Mouse (Mus musculus) left cerebral cortex, postnatal 36 days (tissue): ENCODE data around the gene Gpr88. TPM values are rescaled to one million over a fixed set of nuclear protein-coding genes. Genes with fewer than 3 reads are reported as not detected.

ENCODE experiments used
- DNase-seq, 2 experiments: peaks; one replicate each; pipeline ENCODE4 v3.0.0; 2021 to 2022; ENCODE audit warnings: low spot score in 2 of 2, mixed read lengths in 1 of 2
- intact Hi-C: fragments of 180-260 bp; cut with DNase I; formaldehyde crosslinking; loops from one replicate; pipeline ENCODE4 v1.15.1; 2025
- total RNA-seq, 2 experiments: library from RNA; stranded (reverse); gene quantifications; 2 replicates each; pipeline ENCODE4 v1.2.3; 2021

The Gpr88 gene
- total RNA-seq, 2 experiments from 2014 or later: 99.4 to 117 TPM

DNA sequence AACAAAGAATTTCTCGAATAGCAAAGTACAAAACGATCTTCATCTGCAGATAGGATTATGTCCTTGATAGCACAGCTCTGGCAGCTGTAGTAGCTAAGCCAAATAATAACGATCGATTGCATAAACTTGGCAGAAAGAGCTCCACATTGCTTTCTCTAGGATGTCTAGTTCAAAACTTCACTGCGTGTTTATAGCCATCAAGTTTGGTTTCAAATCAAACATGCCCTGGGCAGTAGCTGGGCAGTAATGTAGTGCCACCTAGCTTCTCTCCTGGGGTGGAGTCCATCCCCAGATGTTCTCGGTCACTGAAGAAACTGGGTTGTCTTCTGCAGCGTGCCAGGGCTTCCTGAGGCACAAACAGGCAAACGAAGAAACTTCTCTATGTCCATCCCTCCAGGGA lies 44.1 kb downstream of the Gpr88 start:
- no peak for DNase-seq
- intact Hi-C loops: no loop called here

DNA sequence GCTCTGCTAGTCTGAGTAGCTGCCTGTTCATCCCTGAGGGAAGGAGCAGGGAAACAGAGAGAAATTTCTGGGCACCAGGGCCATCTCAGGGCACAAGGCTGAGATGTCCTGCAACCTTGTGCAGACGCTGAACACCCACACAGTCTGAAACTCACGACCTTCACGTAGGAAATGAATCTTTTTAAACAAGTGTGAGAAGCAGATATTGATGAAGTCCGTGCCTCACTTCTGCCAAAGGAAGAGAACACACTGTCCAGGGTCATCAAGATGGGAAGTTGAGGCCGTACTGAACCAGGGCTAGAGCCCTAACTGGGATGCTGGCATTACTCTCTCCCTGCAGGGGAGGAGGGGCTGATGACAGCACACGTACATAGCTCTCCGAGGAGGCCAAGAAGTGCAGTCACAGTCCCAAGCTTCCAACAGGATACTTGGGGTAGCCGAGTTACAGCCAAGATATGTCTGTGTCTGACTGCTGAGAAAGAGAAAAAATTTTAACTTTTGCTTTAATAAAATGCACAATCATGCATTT lies 46.9 kb downstream of the Gpr88 start:
- intact Hi-C loops: no loop called here
- DNase-seq: no peak

DNA sequence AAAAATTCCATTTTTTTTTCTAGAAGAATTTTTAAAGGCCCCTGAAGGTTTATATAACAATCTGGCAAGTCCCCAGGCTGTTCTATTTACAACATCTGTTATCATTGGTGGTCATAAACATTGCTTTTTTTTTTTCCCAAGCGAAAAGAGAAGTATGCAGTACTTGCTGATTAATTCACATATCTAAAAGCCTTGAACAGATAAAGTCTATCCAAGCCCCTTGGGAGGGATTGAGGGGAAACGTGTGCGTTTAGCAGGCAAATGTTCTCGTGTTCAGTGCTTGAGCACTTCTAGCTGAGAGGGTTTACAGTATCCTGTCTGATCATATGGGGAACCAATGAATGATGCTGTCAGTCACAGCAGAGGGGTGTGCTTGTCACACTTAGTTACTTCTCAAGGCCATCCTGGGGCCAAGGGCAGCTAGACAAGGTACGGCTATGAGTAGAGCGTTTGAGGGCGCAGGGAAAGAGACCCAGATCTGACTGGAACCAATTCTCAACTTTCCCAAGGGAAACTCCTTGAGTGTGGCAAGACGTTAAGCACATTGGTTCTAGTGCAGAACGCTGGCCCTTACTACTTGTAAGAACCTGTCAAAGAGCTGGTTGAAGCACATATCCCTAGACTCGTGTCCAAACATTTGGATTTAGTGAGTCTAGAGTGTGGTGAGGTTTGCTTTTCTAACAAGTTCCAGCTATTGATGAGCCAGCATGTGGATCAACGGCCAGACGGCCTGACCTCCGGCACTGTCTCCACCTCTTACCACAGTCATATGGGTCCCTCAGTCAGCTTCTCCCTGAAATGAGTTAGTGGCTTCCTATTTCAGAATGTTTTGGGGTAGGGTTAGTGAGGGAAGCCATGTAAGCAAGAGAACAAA lies 47.7 kb downstream of the Gpr88 start:
- intact Hi-C loops: no loop called here
- DNase-seq: no peak

DNA sequence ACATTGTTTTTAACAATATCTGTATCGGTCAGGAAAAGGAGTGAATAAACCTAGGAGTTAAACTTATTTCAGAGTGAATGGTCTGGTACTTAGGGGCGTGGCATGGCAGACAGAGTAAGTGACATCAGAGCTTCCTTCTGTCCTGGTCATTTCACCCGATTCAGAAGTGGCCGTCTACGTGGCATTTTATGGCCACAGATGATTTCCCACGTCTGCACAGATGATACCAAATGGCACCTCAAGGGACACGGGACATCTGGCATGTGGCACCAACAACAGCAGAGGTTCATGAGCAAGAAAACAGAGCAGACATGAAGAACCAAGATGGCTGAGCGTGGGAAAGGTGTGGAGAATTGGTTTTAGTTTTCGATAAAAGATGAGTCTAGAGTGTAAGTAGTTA lies 48.7 kb downstream of the Gpr88 start:
- DNase-seq: no peak
- intact Hi-C loops: loop anchor here (5.0 kb wide), 1 partner anchor 38 kb away; no protein-coding TSS in a partner anchor

DNA sequence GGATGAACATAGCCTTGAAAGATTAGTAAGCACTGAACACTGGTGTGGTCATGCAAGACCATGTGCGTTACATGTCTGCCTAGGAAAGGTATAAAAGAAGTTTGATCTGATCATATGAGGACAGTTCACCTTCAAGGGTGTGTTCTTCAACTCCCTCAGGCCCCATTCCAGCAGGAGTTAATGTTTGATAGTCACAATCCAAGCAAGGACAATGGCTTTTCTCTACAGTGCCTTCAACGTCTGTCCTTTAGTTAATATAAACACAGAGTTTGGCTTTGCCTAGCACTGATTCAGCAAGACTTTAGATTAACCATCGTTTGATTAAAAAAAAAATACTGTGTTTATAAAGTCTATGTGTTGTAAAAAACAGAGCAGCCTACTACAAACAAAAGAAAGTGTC lies 49.4 kb downstream of the Gpr88 start:
- intact Hi-C loops: loop anchor here (5.0 kb wide), 1 partner anchor 38 kb away; no protein-coding TSS in a partner anchor
- no peak for DNase-seq

DNA sequence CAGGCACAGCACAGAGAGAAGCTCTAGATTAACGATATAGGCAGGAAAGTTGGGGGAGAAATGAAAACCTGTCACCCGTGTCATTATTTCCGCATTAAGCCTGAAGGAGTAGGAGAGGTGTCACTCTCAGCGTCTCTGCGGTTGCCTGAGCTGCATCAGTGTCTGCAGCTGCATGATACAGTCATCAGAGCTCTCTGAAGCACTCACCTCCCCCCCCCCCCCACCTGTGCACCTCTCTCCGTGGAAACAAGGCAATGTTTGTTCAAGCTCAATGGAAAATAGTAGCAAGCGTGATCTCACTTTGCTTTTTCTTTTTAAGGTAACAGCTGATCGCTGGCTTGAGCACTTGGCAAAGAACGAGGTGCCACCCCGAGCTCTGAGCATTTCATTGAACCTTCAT lies 53.2 kb downstream of the Gpr88 start:
- DNase-seq: no peak
- intact Hi-C loops: loop anchor here (5.0 kb wide), 1 partner anchor 42 kb away; no protein-coding TSS in a partner anchor

Other genes starting within 250 kb of the Gpr88 start
- 10 to 100 TPM; 24.0 to 31.2 TPM for gene Slc30a7, start 246.1 kb downstream of the Gpr88 start, total RNA-seq
- 10 to 100 TPM; 69.6 to 77.5 TPM for gene Extl2, start 246.0 kb downstream of the Gpr88 start, total RNA-seq
- 10 to 100 TPM; 20.4 to 26.0 TPM for gene Vcam1, start 123.8 kb downstream of the Gpr88 start, total RNA-seq
- 1 to 10 TPM; 3.2 to 5.1 TPM for gene Cdc14a, start 170.5 kb upstream of the Gpr88 start, total RNA-seq